Mouse (Mus musculus): ENCODE data around the gene Gm28048.

DNA sequence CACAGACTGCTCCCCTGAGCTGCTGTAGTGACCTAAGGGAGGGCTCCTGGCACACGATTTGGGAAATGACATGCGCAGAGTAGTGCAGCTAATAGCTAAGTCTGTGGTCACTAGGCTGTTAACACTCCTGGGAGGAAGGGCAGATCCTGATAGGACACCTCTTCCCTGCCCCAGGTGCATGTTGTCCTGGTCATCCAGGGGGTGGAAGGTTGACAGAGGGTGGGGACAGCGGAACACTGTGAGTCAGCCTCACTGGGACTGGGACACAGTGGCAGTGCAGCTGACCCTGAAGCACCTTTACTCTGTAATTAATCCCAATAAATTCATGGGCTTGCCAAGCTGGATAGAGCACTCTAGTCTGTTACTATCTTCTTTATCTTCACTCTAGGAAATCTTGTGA lies 160.6 kb downstream of the Gm28048 start:
- TF ChIP-seq POLR2A (IDR thresholded peaks at IDR 0.05; ENCODE audit: insufficient read length, low read depth) (no peak), TCF12 (IDR thresholded peaks at IDR 0.05; ENCODE audit: insufficient read depth, poor library complexity, severe bottlenecking) (no peak), MYOD1 (IDR thresholded peaks at IDR 0.05; ENCODE audit: control insufficient read depth in 1 of 3, insufficient read length in 2 of 3, low read depth in 2 of 3) (no peak), E2F4 (IDR thresholded peaks at IDR 0.05; ENCODE audit: insufficient read depth) (no peak), MYOG (IDR thresholded peaks at IDR 0.05; ENCODE audit: control insufficient read depth in 1 of 3, insufficient read depth in 1 of 3, insufficient read length in 2 of 3, low read depth in 2 of 3) (no peak)
